Mouse (Mus musculus) layer of hippocampus, adult 2 months (tissue): ENCODE results near the gene Gm19426. TPM values are rescaled to one million over a fixed set of nuclear protein-coding genes. Genes with fewer than 3 reads are reported as not detected.

ENCODE experiments used
- DNase-seq, 2 experiments: peaks; one replicate each; pipeline ENCODE4 v3.0.0; 2022; ENCODE audit warnings: low spot score in 2 of 2
- H3K27ac ChIP-seq: fragments of 200-600 bp; 2 replicates; pipeline ENCODE4 v1.8.1; 2022
- H3K4me3 ChIP-seq: fragments of 200-600 bp; 2 replicates; pipeline ENCODE4 v1.8.1; 2022; ENCODE audit warnings: mild to moderate bottlenecking
- CTCF ChIP-seq: fragments of 200-600 bp; conservative IDR thresholded peaks from 2 replicates; pipeline ENCODE4 v1.8.1; 2022; ENCODE audit warnings: antibody characterized with exemption, mild to moderate bottlenecking, moderate library complexity
- microRNA-seq, 2 experiments: library from miRNA; unstranded; fragments of <30 nt; microRNA quantifications; one replicate each; pipeline ENCODE4 v1.2.0; 2021
- total RNA-seq, 2 experiments: library from RNA; stranded (reverse); gene quantifications; 2 replicates each; pipeline ENCODE4 v1.2.3; 2021

The Gm19426 gene
- total RNA-seq, 2 experiments from 2014 or later = 1.6 to 2.5 TPM

DNA sequence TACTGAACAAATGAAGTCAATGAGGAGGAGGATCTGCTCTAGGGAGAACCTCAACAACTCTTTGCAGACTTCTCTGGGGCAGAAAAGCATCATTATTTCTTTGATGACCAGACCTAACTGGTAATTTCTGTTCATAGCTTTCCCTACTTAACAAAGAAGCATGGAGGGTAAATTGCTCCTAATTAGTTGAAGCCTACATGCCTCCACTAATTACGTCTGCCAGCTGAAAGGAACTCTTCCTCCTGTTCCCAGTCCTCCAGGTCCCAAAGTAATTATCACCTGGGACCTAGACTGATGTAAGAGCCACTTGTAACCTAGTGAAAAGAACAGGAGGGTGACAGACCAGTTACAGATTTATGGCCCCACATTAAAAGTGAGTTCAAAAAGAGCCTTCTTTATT, 35.9 kb downstream of the Gm19426 start:
- H3K4me3 ChIP-seq = no peak overlapping the region
- DNase-seq = no peak
- TF ChIP-seq CTCF = no peak
- no peak overlapping the region for H3K27ac ChIP-seq

GRCm38 (mm10) chr2:84705295-84705694, 38.2 kb downstream of the Gm19426 start:
- no peak for TF ChIP-seq CTCF
- DNase-seq = no peak
- Histone ChIP-seq H3K4me3 (no peak overlapping the region), H3K27ac (no peak overlapping the region)

DNA sequence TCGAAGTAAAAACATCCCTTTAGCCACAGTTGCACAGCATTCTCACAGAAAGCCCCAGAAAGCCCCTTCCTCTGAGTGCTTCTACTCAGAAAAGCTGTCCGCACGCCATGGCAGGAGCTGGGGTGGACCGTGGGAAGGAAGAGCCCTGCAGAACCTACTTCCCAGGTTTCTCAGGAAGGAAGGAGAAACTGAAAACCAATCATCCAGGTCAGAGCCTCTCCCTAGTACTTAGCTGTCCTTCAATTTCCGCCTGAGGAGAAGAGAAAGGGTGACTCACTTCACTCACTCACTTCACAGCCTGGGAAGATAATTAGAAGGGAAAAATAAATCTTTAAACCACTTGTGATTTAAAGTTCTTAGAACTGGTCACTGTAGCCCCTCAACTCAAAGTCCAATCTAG, 39.1 kb downstream of the Gm19426 start:
- no peak overlapping the region for H3K27ac ChIP-seq
- no peak for DNase-seq
- H3K4me3 ChIP-seq = no peak overlapping the region
- TF ChIP-seq CTCF = no peak

- DNase-seq = no peak
- Histone ChIP-seq H3K4me3 (no peak overlapping the region), H3K27ac (no peak overlapping the region)
- TF ChIP-seq CTCF = no peak
Measured at GRCm38 (mm10) chr2:84703497-84703896, 40.0 kb downstream of the Gm19426 start.

DNA sequence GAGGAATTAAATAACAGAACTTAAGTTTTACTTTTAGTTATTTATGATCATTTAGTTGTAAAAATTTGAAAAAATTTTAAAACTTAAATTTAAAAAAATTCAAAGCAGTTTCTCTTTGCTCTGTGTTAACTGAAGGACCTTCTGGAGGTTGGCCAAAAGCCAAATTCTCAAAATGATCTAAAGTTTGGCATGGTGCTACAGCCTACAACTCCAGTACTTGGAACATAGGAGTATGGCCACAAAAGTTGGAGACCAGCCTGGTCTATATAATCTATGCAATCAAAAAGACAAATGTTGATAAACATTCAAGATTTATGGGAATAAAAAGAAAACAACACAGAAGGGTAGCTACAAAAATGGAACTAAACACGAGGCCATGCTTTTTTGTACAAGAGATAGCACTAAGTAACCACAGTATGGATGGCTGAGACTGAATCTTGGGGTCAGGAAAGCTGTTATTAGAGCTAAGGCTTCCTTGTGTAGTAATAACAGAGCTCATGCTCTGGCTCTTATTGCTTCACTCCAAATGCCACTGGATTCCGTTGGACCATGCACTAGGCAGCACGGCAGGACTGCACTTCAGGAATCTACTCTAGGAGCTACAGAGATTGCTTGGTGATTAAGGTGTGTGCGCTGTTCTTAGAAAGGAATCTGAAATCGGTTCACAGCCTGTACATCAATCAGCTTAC, 48.3 kb downstream of the Gm19426 start:
- no peak for TF ChIP-seq CTCF
- H3K4me3 ChIP-seq = no peak overlapping the region
- DNase-seq = no peak
- H3K27ac ChIP-seq = no peak overlapping the region

Small RNA genes lying within 50 kb of the gene (microRNA-seq; reads per million reads assigned to microRNA genes)
- gene Mir130a = 1,710 to 2,217 reads per million in 2 experiments

Other genes with a start within 250 kb of the Gm19426 start
- 10 to 100 TPM; 43.3 to 52.9 TPM for gene Ctnnd1, start 92.9 kb downstream of the Gm19426 start, total RNA-seq
- not detected for gene Btbd18, start 84.6 kb downstream of the Gm19426 start, total RNA-seq
- gene Selenoh, start 72.9 kb downstream of the Gm19426 start, total RNA-seq = 10 to 100 TPM; 21.7 to 26.3 TPM
- 1 to 10 TPM; 3.3 to 9.9 TPM for gene Gm28635, start 65.6 kb downstream of the Gm19426 start, total RNA-seq
- 10 to 100 TPM; 31.4 to 31.8 TPM for gene Med19, start 65.3 kb downstream of the Gm19426 start, total RNA-seq
- gene Tmx2, start 64.5 kb downstream of the Gm19426 start, total RNA-seq = 100 to 1,000 TPM; 231 to 240 TPM
- gene Zdhhc5, start 28.5 kb downstream of the Gm19426 start, total RNA-seq = 10 to 100 TPM; 37.4 to 38.1 TPM
- gene Clp1, start 16.3 kb downstream of the Gm19426 start, total RNA-seq = 1 to 10 TPM; 8.1 to 8.8 TPM
- 10 to 100 TPM; 90.0 to 93.4 TPM for gene Ypel4, start 9.6 kb downstream of the Gm19426 start, total RNA-seq
- gene Serping1, start 31.8 kb upstream of the Gm19426 start, total RNA-seq = 1 to 10 TPM; 7.4 to 8.4 TPM
- gene Ube2l6, start 55.2 kb upstream of the Gm19426 start, total RNA-seq = 1 to 10 TPM; 6.0 to 6.1 TPM
- gene Smtnl1, start 79.0 kb upstream of the Gm19426 start, total RNA-seq = not detected
- 10 to 100 TPM; 48.7 to 57.5 TPM for gene Timm10, start 83.3 kb upstream of the Gm19426 start, total RNA-seq
- gene Slc43a1, start 95.2 kb upstream of the Gm19426 start, total RNA-seq = under 1 TPM; 0.27 to 0.79 TPM
- 10 to 100 TPM; 85.9 to 88.8 TPM for gene Rtn4rl2, start 143.1 kb upstream of the Gm19426 start, total RNA-seq
- under 1 TPM; 0.61 to 0.84 TPM for gene Slc43a3, start 192.9 kb upstream of the Gm19426 start, total RNA-seq
- gene Prg2, start 236.8 kb upstream of the Gm19426 start, total RNA-seq = not detected
- gene Prg3, start 244.6 kb upstream of the Gm19426 start, total RNA-seq = not detected